Mouse (Mus musculus): ENCODE results near the gene Cdc123. TPM values are rescaled to one million over a fixed set of nuclear protein-coding genes. Genes with fewer than 3 reads are reported as not detected.

Cdc123 gene
- polyA plus RNA-seq, 1 experiment from 2014 or later: 56.0 TPM

Other genes with a start within 250 kb of the Cdc123 start
- gene Camk1d, start 130.6 kb downstream of the Cdc123 start, polyA plus RNA-seq (2018): 8.8 to 14.3 TPM (median 11.1 TPM) in 3 replicates
- 10.6 to 29.8 TPM (median 12.1 TPM) in 3 replicates for gene Nudt5, start 145 bp downstream of the Cdc123 start, polyA plus RNA-seq (2018)
- 0.38 to 0.52 TPM in 2 of 3 replicates, not detected in the other for gene Gm13199, start 17.8 kb upstream of the Cdc123 start, polyA plus RNA-seq (2018)
- 9.4 to 13.9 TPM (median 11.3 TPM) in 3 replicates for gene Sec61a2, start 50.3 kb upstream of the Cdc123 start, polyA plus RNA-seq (2018)
- 0.28 to 1.1 TPM (median 0.29 TPM) in 3 replicates for gene Dhtkd1, start 97.6 kb upstream of the Cdc123 start, polyA plus RNA-seq (2018)
- gene Upf2, start 106.3 kb upstream of the Cdc123 start, polyA plus RNA-seq (2018): 15.9 to 30.9 TPM (median 17.5 TPM) in 3 replicates